ENCODE assay signal across 8 mouse cellular contexts in genomic region chr7:99380491-99381213, GRCm38 (mm10). TPM values are rescaled to one million over a fixed set of nuclear protein-coding genes. Genes with fewer than 3 reads are reported as not detected.
DNase-seq lines count a peak whose midpoint lies in the region; ATAC-seq lines count a peak whose summit lies in the region.

No protein-coding gene starts in this region.

- H3K4me3 ChIP-seq in heart, embryonic 13.5 days = peak overlapping the region; percentile 76
- peak overlapping the region; percentile 76 for H3K4me3 ChIP-seq in hindbrain, embryonic 14.5 days (replicated peaks; ENCODE audit: low read length)
- H3K4me3 ChIP-seq in liver, embryonic 15.5 days (replicated peaks) = peak overlapping the region; percentile 59

- DNase-seq in heart, postnatal 14 days = no peak
- DNase-seq in MN1 (ENCODE audit: low spot score) = peak; percentile 72
- peak; percentile 78 for DNase-seq in embryo, embryonic 9.5 days (ENCODE audit: extremely low spot score)
- peak; percentile 80 for DNase-seq in hindbrain, embryonic 14.5 days (ENCODE audit: low spot score)
- peak; percentile 54 to 56 for DNase-seq in right cerebral cortex, adult 2 months (ENCODE audit: low spot score in 2 of 2)
- DNase-seq in gastrocnemius, postnatal 36 days = no peak

- under 1% methylated on average over 24 of the region's 24 CpGs for WGBS in heart, embryonic 13.5 days
- under 1% methylated on average over 24 of the region's 24 CpGs for WGBS in hindbrain, embryonic 14.5 days
- 2% methylated on average over 24 of the region's 24 CpGs for WGBS in liver, embryonic 15.5 days (ENCODE audit: insufficient replicate concordance)

- H3K9me3 ChIP-seq in heart, embryonic 13.5 days = no peaks in the 10 kb centered on the region
- no peaks in the 10 kb centered on the region for H3K9me3 ChIP-seq in hindbrain, embryonic 14.5 days (ENCODE audit: control insufficient read depth, low read length)
- no peaks in the 10 kb centered on the region for H3K9me3 ChIP-seq in liver, embryonic 15.5 days (replicated peaks)

- peak overlapping the region; percentile 86 for H3K4me2 ChIP-seq in heart, embryonic 13.5 days
- H3K4me2 ChIP-seq in hindbrain, embryonic 14.5 days (replicated peaks) = peak overlapping the region; percentile 94
- peak overlapping the region; percentile 90 for H3K4me2 ChIP-seq in liver, embryonic 15.5 days

- intact Hi-C loops in heart, postnatal 14 days (cut with DNase I) = no loop called here
- intact Hi-C loops in gastrocnemius, postnatal 36 days (cut with DNase I) = no loop called here

- 0 out of 2 replicates have a peak, but pooled peaks cover 3% of the 10 kb centered on the region for H3K27me3 ChIP-seq in heart, embryonic 13.5 days (replicated peaks)
- H3K27me3 ChIP-seq in hindbrain, embryonic 14.5 days (ENCODE audit: control insufficient read depth, insufficient read depth, low read length) = no peaks in the 10 kb centered on the region
- H3K27me3 ChIP-seq in liver, embryonic 15.5 days = peaks cover 67% of the 10 kb centered on the region

- no peaks in the 10 kb centered on the region for H3K36me3 ChIP-seq in heart, embryonic 13.5 days
- no peaks in the 10 kb centered on the region for H3K36me3 ChIP-seq in hindbrain, embryonic 14.5 days (replicated peaks; ENCODE audit: control insufficient read depth, insufficient read depth)
- H3K36me3 ChIP-seq in liver, embryonic 15.5 days (replicated peaks) = no peaks in the 10 kb centered on the region

- peak overlapping the region; percentile 84 for H3K9ac ChIP-seq in heart, embryonic 13.5 days
- peak overlapping the region; percentile 72 for H3K9ac ChIP-seq in hindbrain, embryonic 14.5 days
- H3K9ac ChIP-seq in liver, embryonic 15.5 days = peak overlapping the region; percentile 21; the same call in 1 of the 2 replicates

- H3K4me1 ChIP-seq in heart, embryonic 13.5 days = peaks cover 63% of the 10 kb centered on the region
- H3K4me1 ChIP-seq in hindbrain, embryonic 14.5 days (replicated peaks; ENCODE audit: control insufficient read depth, insufficient read depth, low read length) = peaks cover 39% of the 10 kb centered on the region
- peaks cover 19% of the 10 kb centered on the region for H3K4me1 ChIP-seq in liver, embryonic 15.5 days (replicated peaks)

- H3K27ac ChIP-seq in heart, embryonic 13.5 days (replicated peaks) = peak overlapping the region; percentile 93
- H3K27ac ChIP-seq in hindbrain, embryonic 14.5 days = peak overlapping the region; percentile 95
- H3K27ac ChIP-seq in liver, embryonic 15.5 days (replicated peaks) = peak overlapping the region; percentile 51; the same call in 1 of the 2 replicates

- ATAC-seq in heart, embryonic 13.5 days (ENCODE audit: extremely low read depth, insufficient number of reproducible peaks, low FRiP score, low TSS enrichment) = peak; percentile 29; the same call in 1 of the 2 replicates
- ATAC-seq in hindbrain, embryonic 14.5 days (ENCODE audit: low FRiP score) = peak; percentile 64
- peak; percentile 51 for ATAC-seq in liver, embryonic 15.5 days (ENCODE audit: insufficient read depth)

RNA-seq across cellular contexts. Expression of gene Gdpd5, which starts 0.6 kb away (rescaled TPM):
- polyA plus RNA-seq in heart, embryonic 13.5 days (2015; fragmentation: Nextera tagmentation; extraction: Ambion mirVana) = 25.3 and 25.4 TPM in 2 replicates
- 10 to 100 TPM; 32.8 to 33.0 TPM for total RNA-seq in heart, postnatal 14 days (2021)
- 37.7 and 46.2 TPM in 2 replicates for polyA plus RNA-seq in hindbrain, embryonic 14.5 days (2014; fragmentation: Nextera tagmentation; extraction: Ambion mirVana)
- 1.9 and 2.1 TPM in 2 replicates for polyA plus RNA-seq in liver, embryonic 15.5 days (2015; fragmentation: Nextera tagmentation; extraction: Ambion mirVana)
- 1 to 10 TPM; 2.6 to 4.6 TPM for total RNA-seq in gastrocnemius, postnatal 36 days (2021)

RNA-seq across cellular contexts. Expression of gene Serpinh1, which starts 27.6 kb away (rescaled TPM):
- polyA plus RNA-seq in heart, embryonic 13.5 days (2015; fragmentation: Nextera tagmentation; extraction: Ambion mirVana) = 1,205 and 1,287 TPM in 2 replicates
- total RNA-seq in heart, postnatal 14 days (2021) = 100 to 1,000 TPM; 387 to 469 TPM
- 122 and 128 TPM in 2 replicates for polyA plus RNA-seq in hindbrain, embryonic 14.5 days (2014; fragmentation: Nextera tagmentation; extraction: Ambion mirVana)
- 80.5 and 82.0 TPM in 2 replicates for polyA plus RNA-seq in liver, embryonic 15.5 days (2015; fragmentation: Nextera tagmentation; extraction: Ambion mirVana)
- total RNA-seq in gastrocnemius, postnatal 36 days (2021) = 100 to 1,000 TPM in 1 of 2 experiments, 10 to 100 TPM in 1; 69.4 to 103 TPM

Comparison
In these comparisons a context has a peak if more than half of its experiments do, and no peak if none do; other contexts are left out.
1. H3K9ac ChIP-seq: peak in every context shown above with its lines; median percentile 84 in heart, embryonic 13.5 days; 72 in hindbrain, embryonic 14.5 days; 21 in liver, embryonic 15.5 days.
2. DNase-seq: peak in MN1 (single experiment), embryo, embryonic 9.5 days (single experiment), hindbrain, embryonic 14.5 days (single experiment) and right cerebral cortex, adult 2 months (2 of 2); none in heart, postnatal 14 days (0 of 2) and gastrocnemius, postnatal 36 days (0 of 2).
3. Peak in every context shown above with its lines, with median percentiles within 50 percentile points of each other: ATAC-seq, H3K27ac ChIP-seq, H3K4me2 ChIP-seq and H3K4me3 ChIP-seq.